ENCODE assay signal across 18 mouse cellular contexts in the genomic region with DNA sequence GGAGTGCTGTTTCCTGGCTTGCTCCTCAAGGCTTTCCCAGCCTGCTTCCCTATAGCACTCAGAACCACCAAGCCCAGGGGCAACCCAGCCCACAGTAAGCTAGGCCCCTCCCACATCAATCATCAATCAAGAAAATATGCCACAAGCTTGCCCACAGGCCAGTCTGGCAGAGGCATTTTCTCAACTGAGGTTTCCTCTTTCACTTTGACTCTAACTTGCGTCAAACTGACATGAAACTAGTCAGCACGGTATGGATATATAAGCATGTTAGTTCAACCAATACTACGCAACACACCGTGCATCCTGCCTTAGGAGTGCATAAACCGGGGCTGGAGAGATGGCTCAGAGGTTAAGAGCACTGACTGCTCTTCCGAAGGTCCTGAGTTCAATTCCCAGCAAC. TPM values are rescaled to one million over a fixed set of nuclear protein-coding genes. Genes with fewer than 3 reads are reported as not detected.
DNase-seq lines count a peak whose midpoint lies in the region; ATAC-seq lines count a peak whose summit lies in the region.
"Had no signal": no experiment of that assay in that cellular context is flagged by ENCODE, and none has a peak within 500 bp of the region (broad histone marks: within the 10 kb centered on the region; RNA-seq: fewer than 3 reads in every experiment).

No protein-coding gene starts in this region.

- peak; percentile 78 for DNase-seq in 416B (ENCODE audit: low read depth)
- DNase-seq in CD4-positive, CD25-positive, alpha-beta regulatory T cell, adult 2 months (ENCODE audit: low read depth, low spot score), result peak; percentile 80
- DNase-seq in naive thymus-derived CD4-positive, alpha-beta T cell, adult 2 months (ENCODE audit: low read depth), result peak; percentile 78
- DNase-seq in gastrocnemius, postnatal 36 days, result no peak
- DNase-seq in heart, adult 11 months, result no peak
- DNase-seq: cerebellum, postnatal 10 days; embryo, embryonic 11 days; heart, adult 18-20 months; lung, postnatal 10 days; retina, postnatal 1 day; thymus, adult 18-20 months had no signal

- intact Hi-C loops in gastrocnemius, postnatal 36 days (cut with DNase I), result no loop called here

- ATAC-seq in granulocyte monocyte progenitor cell, adult 5-6 weeks (replicated peaks; ENCODE audit: poor library complexity, severe bottlenecking), result peak; percentile 79
- ATAC-seq in erythroid progenitor cell, adult 5-6 weeks (replicated peaks; ENCODE audit: low FRiP score, poor library complexity, severe bottlenecking), result no peak
- ATAC-seq: forebrain, embryonic 15.5 days had no signal

RNA-seq across cellular contexts. Expression of a gene that starts 14.3 kb away (rescaled TPM):
- not detected in 2 replicates for total RNA-seq in granulocyte monocyte progenitor cell, adult 5-6 weeks (2014; fragmentation: Nextera tagmentation)
- total RNA-seq in granulocyte monocyte progenitor cell, adult 5-6 weeks (2017), result not detected in 2 replicates
- not detected for total RNA-seq in gastrocnemius, postnatal 36 days (2021)
- total RNA-seq in erythroid progenitor cell, adult 5-6 weeks (2015; ENCODE audit: low replicate concordance), result not detected in 2 replicates
- not detected in 2 replicates for total RNA-seq in erythroid progenitor cell, adult 5-6 weeks (2017; ENCODE audit: low replicate concordance)
- total RNA-seq: adrenal gland, adult 18-20 months; gastrocnemius, adult 18-20 months; heart, adult 18-20 months; layer of hippocampus, adult 2 months; left cerebral cortex, adult 2 months had no signal

RNA-seq across cellular contexts. Expression of a gene that starts 27.0 kb away (rescaled TPM):
- 50.6 and 54.4 TPM in 2 replicates for total RNA-seq in granulocyte monocyte progenitor cell, adult 5-6 weeks (2014; fragmentation: Nextera tagmentation)
- total RNA-seq in granulocyte monocyte progenitor cell, adult 5-6 weeks (2017), result 50.4 and 66.4 TPM in 2 replicates
- 1 to 10 TPM; 3.5 to 4.2 TPM for total RNA-seq in gastrocnemius, postnatal 36 days (2021)
- total RNA-seq in erythroid progenitor cell, adult 5-6 weeks (2015; ENCODE audit: low replicate concordance), result 50.3 and 51.9 TPM in 2 replicates
- total RNA-seq in erythroid progenitor cell, adult 5-6 weeks (2017; ENCODE audit: low replicate concordance), result 34.3 and 62.1 TPM in 2 replicates

Comparison
In these comparisons a context has a peak if more than half of its experiments do, and no peak if none do; other contexts are left out.
1. DNase-seq: peak in 416B (single experiment), CD4-positive, CD25-positive, alpha-beta regulatory T cell, adult 2 months (single experiment) and naive thymus-derived CD4-positive, alpha-beta T cell, adult 2 months (single experiment); none in gastrocnemius, postnatal 36 days (0 of 2) and heart, adult 11 months (single experiment).
2. RNA of a gene that starts 27.0 kb away (total RNA-seq): 50.4 to 66.4 TPM in granulocyte monocyte progenitor cell, adult 5-6 weeks and 34.3 to 62.1 TPM in erythroid progenitor cell, adult 5-6 weeks; 3.5 to 4.2 TPM in gastrocnemius, postnatal 36 days; every median in the first group is over 4 times any median in the second.